Mouse (Mus musculus): ENCODE results near the gene Kat6b. TPM values are rescaled to one million over a fixed set of nuclear protein-coding genes. Genes with fewer than 3 reads are reported as not detected.
"Not testable (repeated sequence)": the region's sequence is repeated elsewhere in the genome, so short reads cannot be mapped to it uniquely, and the experiment has no call there.

The Kat6b gene
- polyA plus RNA-seq, 1 experiment = 9.5 TPM

DNA sequence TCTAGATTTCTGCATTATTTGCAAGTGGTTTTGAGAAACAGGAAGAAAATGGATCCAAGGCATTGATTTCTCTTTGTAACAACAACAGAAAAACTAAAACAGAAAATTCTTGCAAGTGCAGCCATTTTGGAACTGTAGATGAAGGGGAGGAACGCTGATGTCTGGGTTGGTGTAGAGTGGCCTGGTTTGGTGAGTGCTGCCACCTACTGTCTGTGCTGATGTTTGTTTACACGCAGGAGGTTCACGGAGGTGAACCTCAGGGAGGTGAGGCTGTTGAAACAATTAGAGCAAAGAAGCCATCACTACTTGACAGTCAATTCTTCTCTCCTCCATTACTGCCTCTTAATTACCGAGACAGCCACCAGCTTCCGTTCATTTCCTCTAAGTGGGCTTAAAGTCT, 178.4 kb downstream of the Kat6b start:
- Histone ChIP-seq H3K27ac (ENCODE audit: insufficient read depth, low read depth, low read length) (no peak overlapping the region), H3K4me1 (ENCODE audit: control insufficient read depth, insufficient read depth, low read length) (no peaks in the 10 kb centered on the region), H3K27me3 (replicated peaks; ENCODE audit: control insufficient read depth, insufficient read depth, low read length) (no peaks in the 10 kb centered on the region), H3K36me3 (ENCODE audit: control insufficient read depth, insufficient read depth, low read length) (peaks cover 1% of the 10 kb centered on the region; the same call in 1 of the 2 replicates), H3K4me3 (ENCODE audit: insufficient read depth, low read depth, low read length) (no peak overlapping the region)
- WGBS = 22% methylated on average over 5 of the region's 5 CpGs
- peak; percentile 63 for DNase-seq
- no peak for TF ChIP-seq POLR2A (IDR thresholded peaks at IDR 0.05; ENCODE audit: low read depth, low read length)
- TF ChIP-seq CTCF (conservative IDR thresholded peaks at IDR 0.05; ENCODE audit: insufficient read depth, insufficient read length, low read depth, low read length) = peak; percentile 90

DNA sequence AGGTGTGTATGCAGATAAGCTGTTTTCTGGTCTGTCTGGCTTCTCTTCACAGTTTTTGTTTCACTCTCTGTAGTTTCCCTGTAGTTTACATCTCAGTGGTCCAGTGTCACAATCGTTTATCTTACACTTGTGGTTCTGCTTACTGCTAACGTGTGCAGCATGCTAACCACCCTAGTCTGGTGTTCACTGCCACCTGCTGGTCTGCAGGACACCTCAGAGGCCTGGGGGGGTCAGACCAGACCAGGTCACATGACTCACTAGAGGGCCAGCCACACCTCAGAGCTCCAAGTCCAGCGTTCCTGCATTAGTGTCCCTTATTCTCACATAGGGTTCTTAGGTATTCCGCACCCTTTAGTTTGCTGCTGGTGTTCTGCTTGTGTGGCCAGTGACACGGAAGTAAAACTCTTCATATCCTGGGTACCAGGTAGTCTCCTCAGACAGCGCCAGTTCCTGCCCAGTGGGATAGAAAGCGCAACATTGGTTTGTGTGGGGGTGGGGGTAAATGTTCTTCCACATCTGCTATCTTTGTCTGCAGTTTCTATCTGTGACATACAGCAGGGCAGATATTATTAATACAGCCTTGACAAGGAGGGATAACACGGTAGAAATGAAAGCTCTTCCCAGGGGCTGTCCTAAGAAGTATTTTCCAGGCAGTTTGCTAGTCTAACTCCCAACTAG, 181.4 kb downstream of the Kat6b start:
- no peak overlapping the region for H3K27ac ChIP-seq (ENCODE audit: insufficient read depth, low read depth, low read length)
- WGBS = 70% methylated on average over 8 of the region's 8 CpGs
- TF ChIP-seq POLR2A (IDR thresholded peaks at IDR 0.05; ENCODE audit: low read depth, low read length) (no peak), CTCF (conservative IDR thresholded peaks at IDR 0.05; ENCODE audit: insufficient read depth, insufficient read length, low read depth, low read length) (peak; percentile 57; the same call in 1 of the 2 replicates)
- H3K27me3 ChIP-seq (replicated peaks; ENCODE audit: control insufficient read depth, insufficient read depth, low read length) = no peaks in the 10 kb centered on the region
- no peaks in the 10 kb centered on the region for H3K4me1 ChIP-seq (ENCODE audit: control insufficient read depth, insufficient read depth, low read length)
- H3K4me3 ChIP-seq (ENCODE audit: insufficient read depth, low read depth, low read length) = no peak overlapping the region
- H3K36me3 ChIP-seq (ENCODE audit: control insufficient read depth, insufficient read depth, low read length) = peaks cover 4% of the 10 kb centered on the region; the same call in 1 of the 2 replicates
- peak; percentile 52 for DNase-seq

GRCm38 (mm10) chr14:21669218-21669617, 188.0 kb downstream of the Kat6b start:
- WGBS = 78% methylated on average over 11 of the region's 11 CpGs

GRCm38 (mm10) chr14:21669633-21670421, 188.6 kb downstream of the Kat6b start:
- DNase-seq = no peak
- TF ChIP-seq CTCF (conservative IDR thresholded peaks at IDR 0.05; ENCODE audit: insufficient read depth, insufficient read length, low read depth, low read length) (no peak), POLR2A (IDR thresholded peaks at IDR 0.05; ENCODE audit: low read depth, low read length) (no peak)
- WGBS = 77% methylated on average over 11 of the region's 11 CpGs
- no peak overlapping the region for H3K4me3 ChIP-seq (ENCODE audit: insufficient read depth, low read depth, low read length)
- no peak overlapping the region for H3K27ac ChIP-seq (ENCODE audit: insufficient read depth, low read depth, low read length)
- peaks cover 2% of the 10 kb centered on the region; the same call in 1 of the 2 replicates for H3K36me3 ChIP-seq (ENCODE audit: control insufficient read depth, insufficient read depth, low read length)
- H3K4me1 ChIP-seq (ENCODE audit: control insufficient read depth, insufficient read depth, low read length) = no peaks in the 10 kb centered on the region
- H3K27me3 ChIP-seq (replicated peaks; ENCODE audit: control insufficient read depth, insufficient read depth, low read length) = no peaks in the 10 kb centered on the region

More at GRCm38 (mm10) chr14:21669218-21669617, 188.0 kb downstream of the Kat6b start:
- Histone ChIP-seq H3K4me3 (ENCODE audit: insufficient read depth, low read depth, low read length) (no peak overlapping the region), H3K27ac (ENCODE audit: insufficient read depth, low read depth, low read length) (no peak overlapping the region), H3K36me3 (ENCODE audit: control insufficient read depth, insufficient read depth, low read length) (peaks cover 2% of the 10 kb centered on the region; the same call in 1 of the 2 replicates), H3K4me1 (ENCODE audit: control insufficient read depth, insufficient read depth, low read length) (no peaks in the 10 kb centered on the region), H3K27me3 (replicated peaks; ENCODE audit: control insufficient read depth, insufficient read depth, low read length) (no peaks in the 10 kb centered on the region)
- no peak for TF ChIP-seq CTCF (conservative IDR thresholded peaks at IDR 0.05; ENCODE audit: insufficient read depth, insufficient read length, low read depth, low read length)
- no peak for TF ChIP-seq POLR2A (IDR thresholded peaks at IDR 0.05; ENCODE audit: low read depth, low read length)
- no peak for DNase-seq

GRCm38 (mm10) chr14:21670422-21671006, 189.3 kb downstream of the Kat6b start:
- not testable (repeated sequence) for H3K4me3 ChIP-seq (ENCODE audit: insufficient read depth, low read depth, low read length); H3K4me1 ChIP-seq (ENCODE audit: control insufficient read depth, insufficient read depth, low read length); DNase-seq; H3K27ac ChIP-seq (ENCODE audit: insufficient read depth, low read depth, low read length); H3K36me3 ChIP-seq (ENCODE audit: control insufficient read depth, insufficient read depth, low read length); H3K27me3 ChIP-seq (replicated peaks; ENCODE audit: control insufficient read depth, insufficient read depth, low read length)
- WGBS = 94% methylated on average over 15 of the region's 15 CpGs

GRCm38 (mm10) chr14:21673100-21673499, 191.9 kb downstream of the Kat6b start:
- Histone ChIP-seq H3K4me3 (ENCODE audit: insufficient read depth, low read depth, low read length) (no peak overlapping the region), H3K4me1 (ENCODE audit: control insufficient read depth, insufficient read depth, low read length) (no peaks in the 10 kb centered on the region), H3K36me3 (ENCODE audit: control insufficient read depth, insufficient read depth, low read length) (no peaks in the 10 kb centered on the region), H3K27ac (ENCODE audit: insufficient read depth, low read depth, low read length) (no peak overlapping the region), H3K27me3 (replicated peaks; ENCODE audit: control insufficient read depth, insufficient read depth, low read length) (no peaks in the 10 kb centered on the region)
- WGBS = 84% methylated on average over 4 of the region's 4 CpGs
- DNase-seq = no peak
- TF ChIP-seq POLR2A (IDR thresholded peaks at IDR 0.05; ENCODE audit: low read depth, low read length) = no peak
- TF ChIP-seq CTCF (conservative IDR thresholded peaks at IDR 0.05; ENCODE audit: insufficient read depth, insufficient read length, low read depth, low read length) = no peak

DNA sequence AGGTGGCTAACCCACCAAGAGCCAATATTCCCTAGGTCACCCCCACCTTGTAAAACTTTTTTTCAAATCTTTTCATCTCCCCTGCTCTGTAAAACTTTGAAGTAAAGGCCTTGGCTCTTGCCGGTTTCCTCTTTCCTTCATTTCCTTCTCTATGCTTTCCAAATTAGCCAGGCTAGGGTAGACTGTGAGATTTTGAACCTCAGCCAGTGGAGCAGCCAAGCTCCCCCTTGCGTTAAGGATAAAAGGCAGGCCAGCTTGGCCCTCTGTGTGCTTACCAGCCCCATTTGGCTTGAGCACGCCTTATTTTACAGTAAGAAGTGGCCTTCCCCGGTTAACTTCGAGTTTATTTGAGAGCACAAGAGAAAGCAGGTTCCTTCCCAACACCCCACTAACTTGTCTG, 193.2 kb downstream of the Kat6b start:
- H3K27me3 ChIP-seq (replicated peaks; ENCODE audit: control insufficient read depth, insufficient read depth, low read length) = no peaks in the 10 kb centered on the region
- WGBS = 52% methylated on average over 5 of the region's 5 CpGs
- H3K36me3 ChIP-seq (ENCODE audit: control insufficient read depth, insufficient read depth, low read length) = no peaks in the 10 kb centered on the region
- H3K4me3 ChIP-seq (ENCODE audit: insufficient read depth, low read depth, low read length) = no peak overlapping the region
- no peaks in the 10 kb centered on the region for H3K4me1 ChIP-seq (ENCODE audit: control insufficient read depth, insufficient read depth, low read length)
- DNase-seq = no peak
- no peak for TF ChIP-seq CTCF (conservative IDR thresholded peaks at IDR 0.05; ENCODE audit: insufficient read depth, insufficient read length, low read depth, low read length)
- no peak for TF ChIP-seq POLR2A (IDR thresholded peaks at IDR 0.05; ENCODE audit: low read depth, low read length)
- H3K27ac ChIP-seq (ENCODE audit: insufficient read depth, low read depth, low read length) = no peak overlapping the region

All from kidney, adult 2 months (tissue).